Mouse (Mus musculus): ENCODE measurements around the gene Lag3. TPM values are rescaled to one million over a fixed set of nuclear protein-coding genes. Genes with fewer than 3 reads are reported as not detected.

Lag3 gene
- polyA plus RNA-seq, 1 experiment from 2014 or later, result 2.3 TPM

GRCm38 (mm10) chr6:124887986-124888385 lies 23.5 kb downstream of the Lag3 start, which contains the start of gene Cd4:
Gene Cd4 (minus strand): TSS chr6:124888221.
- Histone ChIP-seq H3K9ac (replicated peaks) (no peak within 1 kb of the TSS), H3K4me1 (replicated peaks) (no peaks in the 10 kb centered on the region), H3K4me3 (replicated peaks) (no peak within 1 kb of the TSS), H3K36me3 (no peaks in the 10 kb centered on the region), H3K27me3 (no peaks in the 10 kb centered on the region), H3K27ac (no peak within 1 kb of the TSS), H3K4me2 (replicated peaks) (no peak within 1 kb of the TSS), H3K9me3 (no peaks in the 10 kb centered on the region)
- WGBS, result 92% methylated on average over 9 of the region's 9 CpGs
- no peak for ATAC-seq

DNA sequence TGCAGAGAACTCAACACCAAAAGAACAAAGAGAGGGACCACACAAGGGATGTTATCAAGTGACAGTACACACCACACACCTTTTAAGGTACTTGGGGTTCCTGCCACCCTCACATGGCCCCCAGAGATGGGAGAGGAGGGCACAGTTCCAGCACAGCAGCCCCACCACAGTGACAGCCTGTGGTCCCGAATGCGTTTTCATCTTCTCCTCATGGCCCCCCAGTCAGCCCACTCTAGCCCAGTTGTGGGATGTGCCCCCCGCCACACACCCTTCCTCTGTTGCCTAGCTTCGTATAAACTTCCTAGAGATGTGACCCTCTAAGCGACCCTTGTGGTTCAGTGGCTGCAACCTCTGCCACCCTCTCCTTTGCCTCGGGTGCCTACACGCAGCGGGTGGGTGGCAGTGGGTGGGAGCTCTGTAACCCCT lies 25.5 kb downstream of the Lag3 start:
- Histone ChIP-seq H3K4me3 (replicated peaks) (no peak overlapping the region), H3K4me2 (replicated peaks) (no peak overlapping the region), H3K36me3 (no peaks in the 10 kb centered on the region), H3K9me3 (no peaks in the 10 kb centered on the region), H3K9ac (replicated peaks) (no peak overlapping the region), H3K27me3 (no peaks in the 10 kb centered on the region), H3K27ac (no peak overlapping the region), H3K4me1 (replicated peaks) (no peaks in the 10 kb centered on the region)
- 94% methylated on average over 8 of the region's 8 CpGs for WGBS
- ATAC-seq, result no peak

DNA sequence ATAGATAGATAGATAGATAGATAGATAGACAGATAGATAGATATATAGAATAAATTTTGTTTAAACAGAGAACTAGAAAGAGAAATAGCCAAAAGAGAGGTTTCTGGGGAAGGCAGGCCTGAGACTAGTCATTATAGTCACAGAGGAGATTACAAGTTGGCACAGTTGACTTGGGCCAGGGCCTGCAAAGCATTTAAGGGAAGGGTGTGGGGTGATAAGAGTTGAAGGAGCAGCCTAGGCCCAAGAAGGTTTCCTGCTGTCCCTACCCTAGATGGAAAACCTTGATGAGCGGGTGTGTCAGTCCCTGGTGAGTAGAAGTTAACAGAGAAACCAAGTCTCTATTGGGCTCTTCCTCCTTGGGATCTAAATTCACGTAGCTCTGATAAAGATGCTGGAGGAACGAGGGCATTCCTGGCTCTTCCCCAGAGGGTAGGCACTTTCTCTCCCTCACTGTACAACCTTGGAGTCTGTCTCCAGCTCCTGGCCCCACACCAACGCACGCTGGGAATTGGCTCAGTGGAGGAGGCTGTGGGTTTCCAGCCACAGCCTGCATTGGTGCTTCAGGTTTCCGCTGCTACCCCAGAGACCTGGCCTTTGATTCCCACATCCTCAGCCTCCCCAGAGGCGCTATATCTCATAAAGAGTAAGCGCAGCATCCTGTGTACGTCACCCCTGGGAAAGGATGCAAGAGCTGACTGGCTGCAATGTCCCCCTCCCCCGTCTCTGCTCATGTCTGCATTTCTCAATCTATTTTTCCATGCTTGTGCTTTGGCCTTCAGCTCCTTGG lies 26.6 kb downstream of the Lag3 start:
- Histone ChIP-seq H3K4me1 (replicated peaks) (no peaks in the 10 kb centered on the region), H3K4me2 (replicated peaks) (no peak overlapping the region), H3K4me3 (replicated peaks) (no peak overlapping the region), H3K9ac (replicated peaks) (no peak overlapping the region), H3K27me3 (no peaks in the 10 kb centered on the region), H3K27ac (no peak overlapping the region), H3K36me3 (no peaks in the 10 kb centered on the region), H3K9me3 (no peaks in the 10 kb centered on the region)
- 80% methylated on average over 10 of the region's 10 CpGs for WGBS
- no peak for ATAC-seq

GRCm38 (mm10) chr6:124883351-124883750 lies 28.2 kb downstream of the Lag3 start:
- Histone ChIP-seq H3K9ac (replicated peaks) (no peak overlapping the region), H3K4me3 (replicated peaks) (no peak overlapping the region), H3K27me3 (no peaks in the 10 kb centered on the region), H3K9me3 (no peaks in the 10 kb centered on the region), H3K4me2 (replicated peaks) (no peak overlapping the region), H3K27ac (no peak overlapping the region), H3K4me1 (replicated peaks) (no peaks in the 10 kb centered on the region), H3K36me3 (no peaks in the 10 kb centered on the region)
- ATAC-seq, result no peak
- 70% methylated on average over 10 of the region's 10 CpGs for WGBS

DNA sequence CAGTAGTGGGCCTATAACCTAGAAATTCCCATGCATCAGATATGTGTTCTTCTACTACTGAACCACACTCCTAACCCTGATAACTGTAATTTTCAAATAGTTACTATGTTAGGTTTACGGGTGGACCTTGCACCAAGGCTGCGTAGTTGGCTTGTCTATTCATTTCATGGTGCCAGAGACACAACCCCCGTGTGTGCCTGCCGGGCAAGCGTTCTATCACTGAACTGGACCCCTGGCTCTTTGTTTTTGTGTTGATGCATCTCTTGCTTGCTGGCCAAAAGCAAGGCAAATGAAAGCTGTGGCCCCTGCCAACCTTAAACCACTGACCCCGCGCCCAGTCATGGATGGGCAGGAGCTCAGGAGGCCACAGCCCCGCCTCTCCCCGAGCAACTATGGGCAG lies 29.7 kb downstream of the Lag3 start:
- H3K4me3 ChIP-seq (replicated peaks), result no peak overlapping the region
- 93% methylated on average over 9 of the region's 9 CpGs for WGBS
- H3K4me1 ChIP-seq (replicated peaks), result no peaks in the 10 kb centered on the region
- no peak overlapping the region for H3K4me2 ChIP-seq (replicated peaks)
- H3K27me3 ChIP-seq, result no peaks in the 10 kb centered on the region
- H3K9ac ChIP-seq (replicated peaks), result no peak overlapping the region
- no peaks in the 10 kb centered on the region for H3K9me3 ChIP-seq
- H3K36me3 ChIP-seq, result no peaks in the 10 kb centered on the region
- H3K27ac ChIP-seq, result no peak overlapping the region
- ATAC-seq, result no peak

GRCm38 (mm10) chr6:124879390-124879789 lies 32.1 kb downstream of the Lag3 start:
- Histone ChIP-seq H3K9ac (replicated peaks) (no peak overlapping the region), H3K4me1 (replicated peaks) (no peaks in the 10 kb centered on the region), H3K27ac (no peak overlapping the region), H3K9me3 (no peaks in the 10 kb centered on the region), H3K4me2 (replicated peaks) (no peak overlapping the region), H3K27me3 (no peaks in the 10 kb centered on the region), H3K36me3 (no peaks in the 10 kb centered on the region), H3K4me3 (replicated peaks) (no peak overlapping the region)
- no peak for ATAC-seq
- 72% methylated on average over 6 of the region's 6 CpGs for WGBS

DNA sequence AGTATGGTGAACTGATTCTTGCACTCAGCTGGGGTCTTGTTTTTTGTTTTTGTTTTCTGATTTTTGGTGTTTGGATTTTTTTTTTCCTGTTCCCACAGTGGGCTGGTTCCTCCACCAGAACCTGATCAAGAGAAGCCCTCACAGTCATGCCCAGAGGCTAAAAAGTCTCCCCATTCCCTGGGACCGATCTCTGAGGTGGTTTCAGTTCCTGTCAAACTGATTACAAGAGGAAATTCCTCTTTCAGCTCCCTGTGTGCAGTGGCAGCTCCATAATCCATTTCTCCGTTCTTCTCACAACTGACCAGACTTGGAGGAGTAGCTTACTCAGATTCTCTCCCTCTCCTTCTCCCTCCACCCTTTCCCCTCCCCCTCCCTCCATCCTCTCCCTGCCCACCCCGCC lies 37.2 kb downstream of the Lag3 start:
- H3K4me3 ChIP-seq (replicated peaks), result no peak overlapping the region
- H3K9ac ChIP-seq (replicated peaks), result no peak overlapping the region
- no peaks in the 10 kb centered on the region for H3K27me3 ChIP-seq
- no peak overlapping the region for H3K4me2 ChIP-seq (replicated peaks)
- H3K36me3 ChIP-seq, result no peaks in the 10 kb centered on the region
- H3K4me1 ChIP-seq (replicated peaks), result no peaks in the 10 kb centered on the region
- 58% methylated on average over 2 of the region's 3 CpGs for WGBS
- no peak for ATAC-seq
- no peak overlapping the region for H3K27ac ChIP-seq
- H3K9me3 ChIP-seq, result no peaks in the 10 kb centered on the region

- 52% methylated on average over 6 of the region's 7 CpGs for WGBS
- Histone ChIP-seq H3K9ac (replicated peaks) (no peak overlapping the region), H3K4me2 (replicated peaks) (no peak overlapping the region), H3K27me3 (no peaks in the 10 kb centered on the region), H3K9me3 (no peaks in the 10 kb centered on the region), H3K4me1 (replicated peaks) (peaks cover 44% of the 10 kb centered on the region), H3K27ac (no peak overlapping the region), H3K36me3 (no peaks in the 10 kb centered on the region), H3K4me3 (replicated peaks) (no peak overlapping the region)
- ATAC-seq, result no peak
Observed at GRCm38 (mm10) chr6:124866560-124866959, 44.9 kb downstream of the Lag3 start.

GRCm38 (mm10) chr6:124865766-124866362 lies 45.6 kb downstream of the Lag3 start:
- H3K27me3 ChIP-seq, result 0 out of 2 replicates have a peak, but pooled peaks cover 6% of the 10 kb centered on the region
- no peak overlapping the region for H3K4me2 ChIP-seq (replicated peaks)
- peak overlapping the region; percentile 41; the same call in 1 of the 2 replicates for H3K9ac ChIP-seq (replicated peaks)
- peak overlapping the region; percentile 58 for H3K27ac ChIP-seq
- peaks cover 51% of the 10 kb centered on the region for H3K4me1 ChIP-seq (replicated peaks)
- peaks cover 5% of the 10 kb centered on the region; the same call in 1 of the 2 replicates for H3K36me3 ChIP-seq
- no peak overlapping the region for H3K4me3 ChIP-seq (replicated peaks)
- no peak for ATAC-seq
- WGBS, result 51% methylated on average over 18 of the region's 18 CpGs
- H3K9me3 ChIP-seq, result no peaks in the 10 kb centered on the region

DNA sequence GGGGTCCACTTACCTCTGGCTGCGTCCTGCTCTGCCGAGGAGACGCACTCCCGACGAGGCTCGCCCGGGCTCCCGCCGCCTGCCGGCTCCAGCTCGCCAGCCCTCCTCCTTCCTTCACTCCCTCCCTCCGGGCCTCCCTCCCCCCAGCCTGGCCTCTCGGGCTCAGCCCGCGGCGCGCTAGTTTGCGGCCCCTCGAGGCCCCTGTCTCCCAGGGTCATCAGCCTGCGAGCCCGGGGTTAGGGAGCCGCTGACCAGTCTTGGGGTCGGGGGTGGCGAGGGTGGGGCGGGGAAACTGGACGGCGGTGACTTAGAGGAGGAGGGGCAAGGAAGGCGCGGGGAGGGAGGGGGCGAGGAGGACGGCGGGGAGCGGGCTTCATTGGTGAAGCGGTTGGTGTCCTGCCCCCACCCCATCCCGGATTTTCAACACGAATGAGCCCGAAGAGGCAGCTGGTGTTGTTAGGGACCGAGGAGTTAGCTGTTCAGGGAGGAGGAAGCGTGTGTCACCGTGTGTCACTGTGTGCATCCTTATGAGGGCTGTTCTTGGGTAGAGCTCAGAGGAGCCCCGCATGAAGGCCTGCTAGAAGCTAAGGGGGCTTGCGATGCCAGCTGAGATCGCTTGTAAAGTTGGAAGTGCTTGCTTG lies 47.7 kb downstream of the Lag3 start, which contains the start of gene Gpr162:
Gene Gpr162 (minus strand): TSS at position 326 of the 641 bp plus-strand sequence.
- Histone ChIP-seq H3K9ac (replicated peaks) (peak within 1 kb of the TSS; percentile 86), H3K4me2 (replicated peaks) (peak within 1 kb of the TSS; percentile 70), H3K4me3 (replicated peaks) (peak within 1 kb of the TSS; percentile 68), H3K36me3 (peaks cover 6% of the 10 kb centered on the region; the same call in 1 of the 2 replicates), H3K27ac (peak within 1 kb of the TSS; percentile 92), H3K4me1 (replicated peaks) (peaks cover 69% of the 10 kb centered on the region), H3K27me3 (0 out of 2 replicates have a peak, but pooled peaks cover 12% of the 10 kb centered on the region), H3K9me3 (no peaks in the 10 kb centered on the region)
- ATAC-seq, result peak; percentile 66
- under 1% methylated on average over 41 of the region's 43 CpGs for WGBS

- Histone ChIP-seq H3K4me1 (replicated peaks) (peaks cover 75% of the 10 kb centered on the region), H3K4me3 (replicated peaks) (peak overlapping the region; percentile 68), H3K27me3 (0 out of 2 replicates have a peak, but pooled peaks cover 12% of the 10 kb centered on the region), H3K27ac (peak overlapping the region; percentile 92), H3K9me3 (no peaks in the 10 kb centered on the region), H3K36me3 (peaks cover 6% of the 10 kb centered on the region; the same call in 1 of the 2 replicates), H3K9ac (replicated peaks) (peak overlapping the region; percentile 86), H3K4me2 (replicated peaks) (peak overlapping the region; percentile 70)
- WGBS, result under 1% methylated on average over 16 of the region's 16 CpGs
- peak; percentile 37 for ATAC-seq
Observed at GRCm38 (mm10) chr6:124863125-124863657, 48.3 kb downstream of the Lag3 start.
